18 mouse cellular contexts compared by ENCODE assay signal in genomic region chr1:61896048-61896447, GRCm38 (mm10).
A peak's percentile ranks its signal among the peaks of the same experiment; 100 is the strongest.
DNase-seq lines count a peak whose midpoint lies in the region; ATAC-seq and TF ChIP-seq lines count a peak whose summit lies in the region.
"Had no signal": no experiment of that assay in that cellular context is flagged by ENCODE, and none has a peak within 500 bp of the region (broad histone marks: within the 10 kb centered on the region; RNA-seq: fewer than 3 reads in every experiment).

No protein-coding gene starts in this region.

- H3K4me1 ChIP-seq in midbrain, postnatal 0 days (ENCODE audit: insufficient read depth, low read length): no peaks in the 10 kb centered on the region
- H3K4me1 ChIP-seq in midbrain, embryonic 10.5 days: no peaks in the 10 kb centered on the region
- H3K4me1 ChIP-seq: embryonic facial prominence, embryonic 10.5 days; hindbrain, embryonic 12.5 days had no signal

- no peaks in the 10 kb centered on the region for H3K36me3 ChIP-seq in midbrain, postnatal 0 days (ENCODE audit: insufficient read depth, low read length)
- no peaks in the 10 kb centered on the region for H3K36me3 ChIP-seq in midbrain, embryonic 10.5 days
- H3K36me3 ChIP-seq: embryonic facial prominence, embryonic 10.5 days; heart, embryonic 13.5 days; hindbrain, embryonic 12.5 days had no signal

- H3K27me3 ChIP-seq in midbrain, postnatal 0 days (ENCODE audit: insufficient read depth, low read length): no peaks in the 10 kb centered on the region
- H3K27me3 ChIP-seq in midbrain, embryonic 10.5 days (ENCODE audit: low read depth, poor library complexity, severe bottlenecking): no peaks in the 10 kb centered on the region
- H3K27me3 ChIP-seq: heart, embryonic 13.5 days; hindbrain, embryonic 12.5 days had no signal

- TF ChIP-seq CTCF in midbrain, postnatal 0 days (IDR thresholded peaks at IDR 0.05): no peak

- H3K4me2 ChIP-seq in midbrain, postnatal 0 days (ENCODE audit: low read depth, low read length, poor library complexity, severe bottlenecking): no peak overlapping the region
- H3K4me2 ChIP-seq: heart, embryonic 13.5 days; hindbrain, embryonic 12.5 days; midbrain, embryonic 11.5 days had no signal

- intact Hi-C loops in left cerebral cortex, postnatal 14 days (cut with DNase I): no loop called here

- 84% methylated on average over 4 of the region's 4 CpGs for WGBS in midbrain, postnatal 0 days
- WGBS in midbrain, embryonic 10.5 days: 84% methylated on average over 4 of the region's 4 CpGs

- no peaks in the 10 kb centered on the region for H3K9me3 ChIP-seq in midbrain, postnatal 0 days (ENCODE audit: low read length)
- H3K9me3 ChIP-seq in midbrain, embryonic 10.5 days (replicated peaks): no peaks in the 10 kb centered on the region
- H3K9me3 ChIP-seq: embryonic facial prominence, embryonic 10.5 days; heart, embryonic 13.5 days; hindbrain, embryonic 12.5 days had no signal

- no peak overlapping the region for H3K27ac ChIP-seq in midbrain, postnatal 0 days (ENCODE audit: low read depth, low read length)
- H3K27ac ChIP-seq in midbrain, embryonic 10.5 days (replicated peaks): no peak overlapping the region
- H3K27ac ChIP-seq: embryonic facial prominence, embryonic 10.5 days; heart, embryonic 13.5 days; hindbrain, embryonic 12.5 days had no signal

- peak; percentile 37 for DNase-seq in gastrocnemius, adult 18-20 months (ENCODE audit: low spot score)
- no peak for DNase-seq in gastrocnemius, postnatal 4 days (ENCODE audit: low spot score in 2 of 2)
- peak; percentile 59 for DNase-seq in midbrain, postnatal 0 days (ENCODE audit: low spot score)
- DNase-seq in midbrain, embryonic 10.5 days (ENCODE audit: low spot score): no peak
- DNase-seq in cerebellum, postnatal 25 days: peak; percentile 86 to 89
- DNase-seq in kidney, postnatal 36 days: no peak
- no peak for DNase-seq in embryo, embryonic 10 days (ENCODE audit: low spot score)
- DNase-seq in left cerebral cortex, postnatal 14 days (ENCODE audit: low spot score in 2 of 2): no peak
- DNase-seq: kidney, adult 11 months; kidney, postnatal 4 days; liver; right cerebral cortex, postnatal 14 days; thymus, adult 2 months had no signal

- no peak overlapping the region for H3K9ac ChIP-seq in midbrain, postnatal 0 days (replicated peaks; ENCODE audit: low read length, poor library complexity, severe bottlenecking)
- H3K9ac ChIP-seq: heart, embryonic 13.5 days; hindbrain, embryonic 12.5 days had no signal

- ATAC-seq in midbrain, postnatal 0 days (ENCODE audit: low FRiP score): no peak

- H3K4me3 ChIP-seq in midbrain, postnatal 0 days (ENCODE audit: low read depth, low read length): no peak overlapping the region
- H3K4me3 ChIP-seq in midbrain, embryonic 10.5 days: no peak overlapping the region
- H3K4me3 ChIP-seq: embryonic facial prominence, embryonic 10.5 days; heart, embryonic 13.5 days; hindbrain, embryonic 12.5 days; myocyte had no signal

Comparison
In these comparisons a context has a peak if more than half of its experiments do, and no peak if none do; other contexts are left out.
1. DNase-seq: peak in gastrocnemius, adult 18-20 months (single experiment), midbrain, postnatal 0 days (single experiment) and cerebellum, postnatal 25 days (2 of 2); none in gastrocnemius, postnatal 4 days (0 of 2), midbrain, embryonic 10.5 days (single experiment), kidney, postnatal 36 days (0 of 2), embryo, embryonic 10 days (single experiment) and left cerebral cortex, postnatal 14 days (0 of 2).